Mouse (Mus musculus) testis, adult 2 months (tissue): ENCODE results near the gene Cux1.

Experiments used
- CTCF ChIP-seq: fragments of 200-500 bp; IDR thresholded peaks from 2 replicates; pipeline ENCODE4 v1.5.1; 2012; ENCODE audit warnings: low read depth, mild to moderate bottlenecking, inconsistent platforms, low read length, moderate library complexity; ENCODE audit not compliant: control insufficient read depth, insufficient read depth, insufficient replicate concordance
- POLR2A ChIP-seq: fragments of 200-500 bp; IDR thresholded peaks from 2 replicates; pipeline ENCODE4 v1.6.1; 2012; ENCODE audit warnings: low read depth, mild to moderate bottlenecking, inconsistent platforms, low read length, moderate library complexity; ENCODE audit not compliant: control insufficient read depth

DNA sequence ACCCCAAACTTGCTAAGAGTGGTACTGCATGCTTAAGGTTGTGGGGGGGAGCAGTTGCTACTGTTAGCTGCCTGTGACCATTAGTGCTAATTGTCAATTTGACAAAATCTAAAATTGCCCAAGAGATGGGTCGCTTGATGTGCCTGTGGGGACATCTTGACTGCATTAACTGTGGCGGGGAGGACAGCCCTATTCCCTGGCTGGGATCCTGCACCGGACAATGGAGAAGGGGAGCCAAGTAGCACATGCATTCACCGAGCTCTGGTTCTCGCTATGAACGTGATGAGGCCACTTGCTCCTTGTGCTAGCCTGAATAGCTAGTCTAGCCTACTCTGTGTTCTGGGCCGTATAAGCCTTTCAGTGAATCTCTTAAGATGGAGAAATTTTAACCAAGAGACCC is 72.4 kb downstream of the Cux1 start:
- TF ChIP-seq POLR2A (no peak), CTCF (no peak)
